Mouse (Mus musculus): ENCODE data around the gene Odf2l.

Gene Odf2l

DNA sequence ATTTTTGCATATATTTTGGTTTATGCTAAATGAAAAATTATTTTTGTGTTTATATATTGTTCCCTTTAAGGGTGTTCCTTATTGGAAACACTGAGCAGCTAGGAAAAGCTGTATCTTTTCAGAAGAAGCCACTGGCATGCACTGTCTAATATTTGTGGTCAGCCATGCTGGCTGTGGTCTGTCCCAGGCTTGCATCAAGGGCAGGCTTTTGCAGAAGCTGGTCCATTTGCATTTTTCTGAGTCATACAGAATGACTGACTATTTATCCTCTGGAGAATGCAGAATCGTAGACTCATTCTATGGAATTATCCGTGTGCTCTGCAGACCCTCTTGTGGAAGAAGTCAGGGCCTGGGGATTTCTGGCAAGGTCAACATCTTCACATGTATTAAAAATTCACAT, 79.7 kb downstream of the Odf2l start:
- no peak for DNase-seq (ENCODE audit: low read depth in 2 of 2, low spot score in 2 of 2)

Measured in CD8-positive naive resting alpha-beta T cell, adult 2 months (primary cell).